Mouse (Mus musculus) megakaryocyte, embryonic 14.5 days (primary cell): ENCODE data around the gene Magi2.

ENCODE experiments used
- FLI1 ChIP-seq: IDR thresholded peaks from 2 replicates; pipeline ENCODE4 v1.6.1; 2012; ENCODE audit warnings: low read length, inconsistent platforms, mixed read lengths
- GATA1 ChIP-seq: IDR thresholded peaks from 3 replicates; pipeline ENCODE4 v1.6.1; 2012; ENCODE audit warnings: mixed read lengths, low read length, inconsistent platforms, borderline replicate concordance

- TF ChIP-seq FLI1 (no peak), GATA1 (no peak)
Observed at GRCm38 (mm10) chr5:19395876-19396275, 169.0 kb downstream of the Magi2 start.
